Mouse (Mus musculus) monocyte, adult 5-6 weeks (primary cell): ENCODE data around the gene Sppl2a. TPM values are rescaled to one million over a fixed set of nuclear protein-coding genes. Genes with fewer than 3 reads are reported as not detected.

Experiments used
- total RNA-seq: library from RNA; stranded (forward); fragments of 200-1000, 200-491, 200-594 nt; gene quantifications from 3 replicates; pipeline ENCODE4 v1.2.3, GENCODE M21; 2017

Gene Sppl2a
- total RNA-seq, 1 experiment from 2014 or later: 127 TPM

Other genes with a start within 250 kb of the Sppl2a start
- gene Usp8, start 225.9 kb downstream of the Sppl2a start, total RNA-seq: 72.0 to 89.6 TPM (median 77.6 TPM) in 3 replicates
- 0.49 to 0.57 TPM in 2 of 3 replicates, not detected in the other for gene Usp50, start 149.8 kb downstream of the Sppl2a start, total RNA-seq
- 57.2 to 80.3 TPM (median 67.0 TPM) in 3 replicates for gene Trpm7, start 57.0 kb downstream of the Sppl2a start, total RNA-seq
- 16.6 to 37.9 TPM (median 24.0 TPM) in 3 replicates for gene Ap4e1, start 75.5 kb upstream of the Sppl2a start, total RNA-seq
- 37.5 to 57.1 TPM (median 46.3 TPM) in 3 replicates for gene Blvra, start 137.4 kb upstream of the Sppl2a start, total RNA-seq
- gene Ncaph, start 200.7 kb upstream of the Sppl2a start, total RNA-seq: 3.0 to 8.1 TPM (median 4.6 TPM) in 3 replicates
- gene Itpripl1, start 210.2 kb upstream of the Sppl2a start, total RNA-seq: 10.8 to 22.5 TPM (median 14.0 TPM) in 3 replicates